Mouse (Mus musculus) cerebellum, adult 2 months (tissue): ENCODE results near the gene Fam193a. TPM values are rescaled to one million over a fixed set of nuclear protein-coding genes. Genes with fewer than 3 reads are reported as not detected.

Experiments used
- DNase-seq, 2 experiments: peaks; one replicate each; pipeline ENCODE4 v3.0.0; 2021
- H3K27ac ChIP-seq: fragments of 200-500 bp; 2 replicates; pipeline ENCODE4 v1.5.1; 2012; ENCODE audit warnings: low read length, control low read depth, inconsistent platforms; ENCODE audit not compliant: insufficient read depth
- H3K27me3 ChIP-seq: fragments of 200-500 bp; 2 replicates; pipeline ENCODE4 v1.6.1; 2012; ENCODE audit warnings: inconsistent platforms, mild to moderate bottlenecking, low read length, moderate library complexity; ENCODE audit not compliant: control insufficient read depth, insufficient read depth
- H3K4me1 ChIP-seq: fragments of 200-500 bp; 2 replicates; pipeline ENCODE4 v1.6.1; 2011; ENCODE audit warnings: low read length; ENCODE audit not compliant: control insufficient read depth, insufficient read depth
- H3K4me3 ChIP-seq: fragments of 200-500 bp; replicated peaks from 2 replicates; pipeline ENCODE3; 2011; ENCODE audit warnings: mild to moderate bottlenecking, low read depth, low read length, control low read depth; ENCODE audit not compliant: insufficient read depth
- CTCF ChIP-seq: fragments of 200-500 bp; IDR thresholded peaks from 2 replicates; pipeline ENCODE4 v1.5.1; 2011; ENCODE audit warnings: low read depth, mild to moderate bottlenecking, control low read depth, low read length, moderate library complexity, borderline replicate concordance; ENCODE audit not compliant: insufficient read depth
- POLR2A ChIP-seq: fragments of 200-500 bp; IDR thresholded peaks from 2 replicates; pipeline ENCODE4 v1.6.1; 2011; ENCODE audit warnings: low read length, control low read depth, borderline replicate concordance; ENCODE audit not compliant: insufficient read depth
- WGBS: fragments of 180-500 bp; shearing (Covaris S2); methylation state at CpG from one replicate; pipeline ENCODE4 v1.1.7; 2018; 5-methylcytosine and 5-hydroxymethylcytosine counted together
- polyA plus RNA-seq: library from polyadenylated mRNA; depleted of rRNA; stranded (reverse); fragments of >200 nt; gene quantifications from 2 replicates; pipeline ENCODE4 v1.2.3, GENCODE M21; 2012

Fam193a gene
- polyA plus RNA-seq, 1 experiment: 45.5 TPM

DNA sequence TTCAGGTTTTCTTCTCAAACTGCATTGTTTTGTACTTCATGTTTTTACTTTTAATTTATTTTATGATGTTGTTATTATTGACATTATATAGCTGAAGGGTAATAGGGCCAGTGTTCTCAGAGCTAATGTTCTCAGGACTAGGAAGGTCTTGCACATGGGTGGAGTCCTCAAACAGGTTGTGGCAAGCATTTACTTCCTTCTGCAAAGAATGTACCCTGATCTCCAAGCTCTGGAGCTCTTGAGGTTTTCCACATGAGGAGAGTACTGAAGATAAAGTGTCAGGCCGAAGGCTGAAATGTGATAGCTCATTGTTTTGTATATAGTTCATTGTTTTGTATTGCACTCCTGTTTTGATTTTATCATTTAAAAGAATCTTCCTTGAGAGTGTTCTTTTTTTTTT, 68.9 kb downstream of the Fam193a start:
- WGBS: 98% methylated on average over 1 of the region's 1 CpGs
- no peak overlapping the region for H3K4me3 ChIP-seq
- H3K27me3 ChIP-seq: no peaks in the 10 kb centered on the region
- no peaks in the 10 kb centered on the region; the same call in 1 of the 2 replicates for H3K4me1 ChIP-seq
- H3K27ac ChIP-seq: no peak overlapping the region
- no peak for DNase-seq
- TF ChIP-seq CTCF: no peak
- TF ChIP-seq POLR2A: no peak

DNA sequence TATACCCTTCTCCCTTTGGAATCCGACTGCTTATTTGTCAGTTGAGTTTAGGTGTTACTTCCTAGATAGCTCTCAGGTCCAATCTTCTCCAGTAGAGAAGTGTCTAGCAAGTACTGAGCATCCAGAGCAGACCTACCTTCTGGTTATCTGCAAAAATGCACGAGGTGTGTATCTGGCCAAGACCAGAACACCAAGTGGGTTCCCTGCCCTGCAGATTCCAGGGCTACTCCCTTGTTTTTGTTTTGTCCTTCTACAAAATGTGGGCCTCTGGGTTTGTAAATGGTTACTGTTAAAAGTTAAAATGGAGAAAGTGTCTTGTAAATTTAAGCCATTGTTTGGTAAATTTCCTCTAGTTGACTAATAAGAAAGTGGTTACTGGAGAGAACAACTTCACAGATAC, 70.0 kb downstream of the Fam193a start:
- H3K27me3 ChIP-seq: no peaks in the 10 kb centered on the region
- DNase-seq: no peak
- 92% methylated on average over 2 of the region's 2 CpGs for WGBS
- TF ChIP-seq CTCF (no peak), POLR2A (no peak)
- H3K4me3 ChIP-seq: no peak overlapping the region
- H3K27ac ChIP-seq: no peak overlapping the region
- no peaks in the 10 kb centered on the region for H3K4me1 ChIP-seq

DNA sequence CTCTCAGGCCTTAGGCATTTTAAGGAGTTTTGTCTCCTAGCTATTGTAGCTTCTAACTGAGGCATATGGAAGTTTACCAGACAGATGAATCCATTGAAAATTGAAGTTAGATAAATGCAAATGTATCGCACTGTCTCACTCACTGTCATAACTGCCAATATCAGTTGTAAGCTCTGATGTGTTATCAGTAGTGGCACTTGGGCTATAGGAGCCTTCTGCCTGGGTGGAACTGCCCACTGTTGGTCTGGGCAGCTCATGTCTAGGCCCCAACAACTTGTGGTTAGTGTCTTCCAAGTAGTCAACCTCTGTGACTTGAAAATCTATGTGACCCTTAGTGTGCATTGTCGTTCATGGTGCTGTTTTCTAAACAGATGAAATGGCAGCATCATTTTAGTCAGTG, 72.1 kb downstream of the Fam193a start:
- H3K4me3 ChIP-seq: no peak overlapping the region
- WGBS: 94% methylated on average over 2 of the region's 2 CpGs
- no peak overlapping the region for H3K27ac ChIP-seq
- no peaks in the 10 kb centered on the region for H3K4me1 ChIP-seq
- DNase-seq: no peak
- H3K27me3 ChIP-seq: no peaks in the 10 kb centered on the region
- TF ChIP-seq CTCF (no peak), POLR2A (no peak)

DNA sequence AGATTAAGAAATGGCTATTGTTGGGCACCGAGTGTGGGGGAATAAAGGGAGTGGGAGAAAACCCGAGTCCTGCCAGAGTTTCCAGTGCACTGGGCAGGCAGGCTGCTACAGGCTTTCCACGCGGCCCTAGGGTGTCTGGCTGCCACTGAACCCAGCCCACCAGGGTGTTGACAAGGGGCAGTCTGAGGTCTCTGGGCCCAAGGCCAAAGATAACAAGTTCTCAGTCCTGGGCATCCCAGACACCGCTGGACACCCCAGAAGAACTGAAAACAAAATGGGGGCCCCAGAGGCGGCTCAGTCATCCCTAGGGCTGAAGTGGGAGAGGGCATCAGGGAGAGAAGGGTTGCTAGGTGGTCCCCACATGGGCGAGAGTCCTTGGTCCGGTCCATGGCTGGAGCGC, 76.5 kb downstream of the Fam193a start:
- H3K27me3 ChIP-seq: no peaks in the 10 kb centered on the region
- H3K27ac ChIP-seq: no peak overlapping the region
- TF ChIP-seq POLR2A: no peak
- no peak for TF ChIP-seq CTCF
- no peaks in the 10 kb centered on the region for H3K4me1 ChIP-seq
- WGBS: 59% methylated on average over 9 of the region's 9 CpGs
- DNase-seq: no peak
- H3K4me3 ChIP-seq: no peak overlapping the region

DNA sequence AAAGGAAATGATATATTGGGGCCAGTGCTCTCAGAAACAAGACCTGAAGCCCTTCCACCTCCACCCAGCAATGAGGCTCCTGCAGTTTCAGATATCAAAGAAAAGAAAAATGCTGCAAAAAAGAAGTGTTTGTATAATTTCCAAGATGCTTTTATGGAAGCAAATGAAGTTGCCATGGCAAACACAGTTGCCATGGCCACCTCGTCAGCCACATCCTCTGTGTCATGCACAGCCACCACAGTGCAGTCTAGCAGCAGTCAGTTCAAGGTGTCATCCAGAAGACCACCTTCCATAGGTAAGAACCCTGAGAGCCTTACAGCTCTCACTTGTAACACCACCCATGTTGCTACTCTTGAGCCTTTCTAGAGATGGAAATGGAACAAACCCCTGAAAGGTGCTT, 89.3 kb downstream of the Fam193a start:
- TF ChIP-seq CTCF: no peak
- TF ChIP-seq POLR2A: no peak
- 67% methylated on average over 1 of the region's 1 CpGs for WGBS
- no peak overlapping the region for H3K4me3 ChIP-seq
- H3K4me1 ChIP-seq: no peaks in the 10 kb centered on the region
- no peak for DNase-seq
- no peak overlapping the region for H3K27ac ChIP-seq
- H3K27me3 ChIP-seq: no peaks in the 10 kb centered on the region

DNA sequence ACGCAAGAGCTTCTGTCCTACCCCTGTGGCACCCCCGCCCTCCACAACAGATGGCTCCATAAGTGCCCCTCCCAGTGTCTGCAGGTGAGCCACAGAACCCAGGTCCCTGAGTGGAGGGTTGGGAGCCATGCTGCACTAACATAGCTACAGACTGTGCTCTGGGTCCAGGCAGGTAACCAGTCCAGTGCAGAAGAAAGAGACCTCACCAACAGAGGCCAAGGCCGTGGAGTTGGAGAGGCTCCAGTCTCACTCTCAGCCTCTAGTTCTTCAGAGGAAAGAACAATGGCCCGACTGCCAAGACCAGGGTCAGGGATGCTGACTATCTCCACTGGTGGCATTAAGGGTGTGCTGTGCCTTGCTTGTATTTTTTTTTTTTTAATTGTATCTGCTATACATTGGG, 91.6 kb downstream of the Fam193a start:
- 83% methylated on average over 4 of the region's 4 CpGs for WGBS
- H3K27me3 ChIP-seq: no peaks in the 10 kb centered on the region
- H3K4me3 ChIP-seq: no peak overlapping the region
- DNase-seq: no peak
- H3K27ac ChIP-seq: no peak overlapping the region
- TF ChIP-seq POLR2A: no peak
- no peak for TF ChIP-seq CTCF
- H3K4me1 ChIP-seq: no peaks in the 10 kb centered on the region

DNA sequence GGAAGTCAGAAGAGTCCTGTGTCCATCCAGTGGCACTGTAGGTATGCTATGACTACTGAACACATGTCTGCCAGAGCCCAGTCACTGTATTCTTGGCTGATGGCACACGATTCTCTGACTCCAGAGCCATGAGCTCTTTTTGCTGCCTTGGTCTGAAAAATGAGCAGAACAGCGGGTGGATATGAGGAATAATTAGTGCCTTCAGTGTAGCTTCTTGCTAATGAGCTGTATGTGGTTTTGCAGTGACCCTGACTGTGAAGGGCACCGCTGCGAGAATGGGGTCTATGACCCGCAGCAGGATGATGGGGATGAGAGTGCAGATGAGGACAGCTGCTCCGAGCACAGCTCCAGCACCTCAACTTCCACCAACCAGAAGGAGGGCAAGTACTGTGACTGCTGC, 92.1 kb downstream of the Fam193a start:
- H3K4me3 ChIP-seq: no peak overlapping the region

DNA sequence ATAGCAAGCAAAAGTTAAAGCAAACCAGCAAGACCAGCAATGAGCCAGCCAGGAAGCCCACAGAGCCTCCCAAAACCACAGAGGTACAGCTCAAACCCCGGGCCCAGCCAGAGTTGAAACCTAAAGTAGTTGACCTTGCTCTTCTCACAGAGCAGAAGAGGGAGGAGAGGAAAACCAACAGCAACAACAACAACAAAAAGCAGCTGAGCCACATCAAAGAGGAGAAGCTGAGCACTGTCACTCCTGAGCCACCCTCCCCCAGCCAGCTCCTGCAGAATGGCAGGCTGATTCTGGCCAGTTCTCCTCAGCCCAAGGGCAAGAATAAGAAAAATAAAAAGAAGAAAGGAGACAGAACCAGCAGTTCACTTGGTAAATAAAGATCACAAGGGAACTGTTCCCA, 96.3 kb downstream of the Fam193a start:
- no peak for DNase-seq
- Histone ChIP-seq H3K4me1 (no peaks in the 10 kb centered on the region), H3K4me3 (no peak overlapping the region), H3K27ac (no peak overlapping the region), H3K27me3 (no peaks in the 10 kb centered on the region)
- WGBS: 94% methylated on average over 1 of the region's 1 CpGs
- no peak for TF ChIP-seq CTCF
- TF ChIP-seq POLR2A: no peak

More for the DNA sequence above, 92.1 kb downstream of the Fam193a start:
- H3K4me1 ChIP-seq: no peaks in the 10 kb centered on the region
- H3K27ac ChIP-seq: no peak overlapping the region
- no peak for TF ChIP-seq POLR2A
- H3K27me3 ChIP-seq: no peaks in the 10 kb centered on the region
- DNase-seq: no peak
- WGBS: 84% methylated on average over 6 of the region's 6 CpGs

DNA sequence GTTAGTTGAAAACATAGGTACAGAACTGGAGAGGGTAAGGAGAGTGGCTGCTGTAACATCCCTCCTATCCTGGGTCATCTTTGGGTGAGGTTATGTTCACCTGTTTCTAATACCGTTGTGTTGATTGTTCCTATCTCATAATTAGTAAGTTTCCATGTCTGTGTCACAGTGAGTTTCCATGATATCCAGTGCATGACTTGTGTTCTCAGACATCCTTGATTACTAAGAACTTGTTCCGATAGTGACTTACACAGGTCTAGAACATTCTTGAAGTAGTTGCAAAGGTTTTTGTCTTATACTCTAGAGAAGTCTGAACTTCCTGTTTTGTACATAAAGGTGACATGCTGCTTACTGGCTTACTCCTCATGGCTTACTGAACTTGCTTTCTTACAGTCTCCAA, 96.9 kb downstream of the Fam193a start:
- no peak overlapping the region for H3K27ac ChIP-seq
- H3K27me3 ChIP-seq: no peaks in the 10 kb centered on the region
- DNase-seq: no peak
- TF ChIP-seq POLR2A (no peak), CTCF (no peak)
- whole genome bisulfite sequencing: 98% methylated on average over 2 of the region's 2 CpGs
- no peak overlapping the region for H3K4me3 ChIP-seq
- no peaks in the 10 kb centered on the region for H3K4me1 ChIP-seq
